Mouse (Mus musculus) right cerebral cortex, postnatal 36 days (tissue): Measurements from ENCODE around the gene Fitm2.

Experiments used
- DNase-seq, 2 experiments: peaks; one replicate each; pipeline ENCODE4 v3.0.0; 2022; ENCODE audit warnings: low spot score in 2 of 2, mixed read lengths in 1 of 2

The Fitm2 gene

GRCm38 (mm10) chr2:163422895-163423660 lies 49.4 kb downstream of the Fitm2 start:
- no peak for DNase-seq

- no peak for DNase-seq
These were observed 52.0 kb downstream of the Fitm2 start for GRCm38 (mm10) chr2:163420366-163420886.

- DNase-seq, result peak; percentile 99
These were observed 52.9 kb downstream of the Fitm2 start for GRCm38 (mm10) chr2:163419346-163420045.

GRCm38 (mm10) chr2:163418841-163419345 lies 53.5 kb downstream of the Fitm2 start:
- DNase-seq, result peak in 1 of 2 experiments; percentile 26

GRCm38 (mm10) chr2:163417830-163418229 lies 54.6 kb downstream of the Fitm2 start:
- no peak for DNase-seq

- no peak for DNase-seq
These were observed 55.4 kb downstream of the Fitm2 start for GRCm38 (mm10) chr2:163417026-163417425.
